ENCODE assay signal across 10 mouse cellular contexts in genomic region chr19:27038298-27038697, GRCm38 (mm10).
DNase-seq lines count a peak whose midpoint lies in the region; ATAC-seq and TF ChIP-seq lines count a peak whose summit lies in the region.
"Had no signal": no experiment of that assay in that cellular context is flagged by ENCODE, and none has a peak within 500 bp of the region (broad histone marks: within the 10 kb centered on the region; RNA-seq: fewer than 3 reads in every experiment).

No protein-coding gene starts in this region.

- H3K9ac ChIP-seq in lung, embryonic 16.5 days (ENCODE audit: low read length): no peak overlapping the region
- H3K9ac ChIP-seq in hindbrain, embryonic 14.5 days: no peak overlapping the region

- no peaks in the 10 kb centered on the region for H3K9me3 ChIP-seq in lung, embryonic 16.5 days (ENCODE audit: control insufficient read depth, low read length)
- H3K9me3 ChIP-seq in hindbrain, embryonic 14.5 days (ENCODE audit: control insufficient read depth, low read length): no peaks in the 10 kb centered on the region

- peak; percentile 57; the same call in 1 of the 2 replicates for ATAC-seq in lung, embryonic 16.5 days (ENCODE audit: low read depth)
- 0 out of 2 replicates have a peak, but pooled peaks have one; percentile 53 for ATAC-seq in hindbrain, embryonic 14.5 days (ENCODE audit: low FRiP score)
- ATAC-seq: Patski had no signal

- no peak overlapping the region for H3K4me2 ChIP-seq in lung, embryonic 16.5 days (ENCODE audit: low read depth, low read length)
- no peak overlapping the region for H3K4me2 ChIP-seq in hindbrain, embryonic 14.5 days (replicated peaks)

- DNase-seq in adrenal gland, postnatal 10 days: peak; percentile 10
- no peak for DNase-seq in adrenal gland, adult 2 months
- no peak for DNase-seq in lung, adult 2 months
- no peak for DNase-seq in hindbrain, embryonic 14.5 days (ENCODE audit: low spot score)
- peak; percentile 67 for DNase-seq in retina, postnatal 1 day
- DNase-seq in frontal cortex, adult 2 months (ENCODE audit: extremely low spot score in 1 of 2, low spot score in 1 of 2): no peak
- no peak for DNase-seq in MN1 (ENCODE audit: low spot score)
- DNase-seq: left cerebral cortex, postnatal 4 days had no signal

- H3K27me3 ChIP-seq in lung, embryonic 16.5 days (ENCODE audit: control insufficient read depth, insufficient read depth, low read depth, low read length): no peaks in the 10 kb centered on the region
- H3K27me3 ChIP-seq in hindbrain, embryonic 14.5 days (ENCODE audit: control insufficient read depth, insufficient read depth, low read length): no peaks in the 10 kb centered on the region
- H3K27me3 ChIP-seq: Patski had no signal

- peak overlapping the region; percentile 9 for H3K27ac ChIP-seq in lung, embryonic 16.5 days (ENCODE audit: low read length)
- H3K27ac ChIP-seq in hindbrain, embryonic 14.5 days: peak overlapping the region; percentile 35; the same call in 1 of the 2 replicates

- TF ChIP-seq POLR2A in lung, adult 2 months (IDR thresholded peaks at IDR 0.05; ENCODE audit: borderline replicate concordance, extremely low read depth, low read depth, low read length): no peak

- 0 out of 2 replicates have a peak, but pooled peaks cover 4% of the 10 kb centered on the region for H3K4me1 ChIP-seq in lung, embryonic 16.5 days (replicated peaks; ENCODE audit: control insufficient read depth, insufficient read depth, low read length)
- 0 out of 2 replicates have a peak, but pooled peaks cover 3% of the 10 kb centered on the region for H3K4me1 ChIP-seq in lung, adult 2 months (ENCODE audit: control insufficient read depth, insufficient read depth, low read length)
- H3K4me1 ChIP-seq in hindbrain, embryonic 14.5 days (replicated peaks; ENCODE audit: control insufficient read depth, insufficient read depth, low read length): peaks cover 10% of the 10 kb centered on the region; the same call in 1 of the 2 replicates

- no peaks in the 10 kb centered on the region for H3K36me3 ChIP-seq in lung, embryonic 16.5 days (ENCODE audit: control insufficient read depth, insufficient read depth, low read length)
- no peaks in the 10 kb centered on the region for H3K36me3 ChIP-seq in hindbrain, embryonic 14.5 days (replicated peaks; ENCODE audit: control insufficient read depth, insufficient read depth)

- TF ChIP-seq CTCF in lung, adult 2 months (IDR thresholded peaks at IDR 0.05; ENCODE audit: insufficient read depth, low read length): no peak

- WGBS in lung, embryonic 16.5 days: 22% methylated on average over 3 of the region's 3 CpGs
- 31% methylated on average over 3 of the region's 3 CpGs for WGBS in lung, adult 2 months
- WGBS in hindbrain, embryonic 14.5 days: 16% methylated on average over 3 of the region's 3 CpGs

- H3K4me3 ChIP-seq in lung, embryonic 16.5 days (ENCODE audit: low read length): no peak overlapping the region
- H3K4me3 ChIP-seq in lung, adult 2 months (replicated peaks; ENCODE audit: extremely low read depth, low read depth, low read length): no peak overlapping the region
- H3K4me3 ChIP-seq in hindbrain, embryonic 14.5 days (replicated peaks; ENCODE audit: low read length): no peak overlapping the region

Comparison
In these comparisons a context has a peak if more than half of its experiments do, and no peak if none do; other contexts are left out.
1. DNase-seq: peak in adrenal gland, postnatal 10 days (single experiment) and retina, postnatal 1 day (single experiment); none in adrenal gland, adult 2 months (single experiment), lung, adult 2 months (single experiment), hindbrain, embryonic 14.5 days (single experiment), frontal cortex, adult 2 months (0 of 2) and MN1 (single experiment).